Mouse (Mus musculus) forebrain, embryonic 15.5 days (tissue): ENCODE results near the gene Cmtr2. TPM values are rescaled to one million over a fixed set of nuclear protein-coding genes. Genes with fewer than 3 reads are reported as not detected.

Experiments used
- ATAC-seq: fragments of 200-750 bp; cut with Nextera tagmentation; replicated peaks from 2 replicates; pipeline ENCODE4 v1.8.0; 2017; ENCODE audit warnings: mild to moderate bottlenecking, moderate TSS enrichment, moderate library complexity
- H3K27ac ChIP-seq: fragments of 300-500 bp; sonication (generic); replicated peaks from 2 replicates; pipeline ENCODE4 v1.5.1; 2015; ENCODE audit warnings: mild to moderate bottlenecking, inconsistent platforms
- H3K27me3 ChIP-seq: fragments of 300-500 bp; sonication (generic); 2 replicates; pipeline ENCODE4 v1.6.1; 2015; ENCODE audit warnings: inconsistent platforms
- H3K36me3 ChIP-seq: fragments of 300-500 bp; sonication (generic); 2 replicates; pipeline ENCODE4 v1.6.1; 2015; ENCODE audit warnings: mild to moderate bottlenecking, inconsistent platforms
- H3K4me1 ChIP-seq: fragments of 300-500 bp; sonication (generic); 2 replicates; pipeline ENCODE4 v1.6.1; 2015; ENCODE audit warnings: inconsistent platforms
- H3K4me2 ChIP-seq: fragments of 300-500 bp; sonication (generic); replicated peaks from 2 replicates; pipeline ENCODE4 v1.6.1; 2015; ENCODE audit warnings: mild to moderate bottlenecking, inconsistent platforms
- H3K4me3 ChIP-seq: fragments of 300-500 bp; sonication (generic); 2 replicates; pipeline ENCODE4 v1.5.1; 2015; ENCODE audit warnings: mild to moderate bottlenecking, inconsistent platforms
- H3K9ac ChIP-seq: fragments of 300-500 bp; sonication (generic); replicated peaks from 2 replicates; pipeline ENCODE4 v1.6.1; 2015; ENCODE audit warnings: mild to moderate bottlenecking, inconsistent platforms
- H3K9me3 ChIP-seq: fragments of 300-500 bp; sonication (generic); 2 replicates; pipeline ENCODE4 v1.6.1; 2016; ENCODE audit warnings: inconsistent platforms
- whole genome bisulfite sequencing: fragments of 180-500 bp; shearing (Covaris S2); methylation state at CpG from one replicate; pipeline ENCODE4 v1.1.7; 2015; ENCODE audit warnings: mixed read lengths; 5-methylcytosine and 5-hydroxymethylcytosine counted together
- polyA plus RNA-seq: library from polyadenylated mRNA; unstranded; fragments of >200 nt; fragmentation: Nextera tagmentation; extraction: Ambion mirVana; gene quantifications from 2 replicates; pipeline ENCODE4 v1.2.1, GENCODE M21; 2015

Gene Cmtr2
- polyA plus RNA-seq, 1 experiment from 2014 or later: 13.4 TPM

DNA sequence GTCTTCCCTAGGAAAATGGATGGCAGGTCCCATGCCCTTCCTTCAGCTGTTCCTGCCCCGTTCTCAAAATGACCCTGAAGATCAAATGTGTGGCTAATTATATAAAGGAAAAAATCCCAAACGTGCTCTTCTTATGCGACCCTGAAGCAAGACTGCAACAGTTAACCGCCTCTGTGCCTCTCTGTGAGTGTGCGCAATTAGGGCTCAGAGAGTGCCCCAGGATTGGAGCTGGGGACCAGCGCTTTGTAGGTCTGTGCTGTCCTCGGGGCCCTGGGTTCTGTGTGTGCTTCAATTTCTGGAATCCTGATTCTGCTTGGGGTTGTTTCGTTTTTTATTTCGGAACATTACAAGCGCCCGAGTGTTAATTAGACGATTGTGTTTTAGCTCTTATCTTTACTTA lies 51.8 kb downstream of the Cmtr2 start:
- H3K9me3 ChIP-seq: no peaks in the 10 kb centered on the region
- WGBS: 7% methylated on average over 12 of the region's 12 CpGs
- H3K4me2 ChIP-seq: peak overlapping the region; percentile 57
- no peak overlapping the region for H3K9ac ChIP-seq
- H3K4me3 ChIP-seq: peak overlapping the region; percentile 33
- no peak overlapping the region for H3K27ac ChIP-seq
- no peaks in the 10 kb centered on the region for H3K36me3 ChIP-seq
- H3K27me3 ChIP-seq: no peaks in the 10 kb centered on the region
- peaks cover 12% of the 10 kb centered on the region for H3K4me1 ChIP-seq
- no peak for ATAC-seq

DNA sequence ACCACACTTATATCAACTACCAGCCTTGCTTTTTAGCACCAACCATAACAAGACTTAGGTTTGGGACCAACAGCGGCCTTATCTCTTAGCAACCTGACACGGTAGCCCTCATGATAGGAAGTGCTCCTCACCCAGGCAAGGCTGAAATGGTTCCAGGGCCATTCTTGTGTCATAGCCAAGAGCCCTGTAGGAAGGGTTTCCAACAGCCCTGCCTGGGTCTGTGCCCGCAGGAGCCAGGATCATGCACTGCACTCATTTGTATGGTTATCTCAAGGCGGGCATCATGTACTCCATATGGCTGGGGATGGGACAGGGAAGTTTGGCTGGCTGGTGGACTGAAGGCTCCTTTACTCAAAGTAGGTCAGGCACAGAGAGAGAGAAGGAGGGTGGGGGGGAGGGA lies 55.2 kb downstream of the Cmtr2 start:
- H3K4me1 ChIP-seq: peaks cover 21% of the 10 kb centered on the region
- H3K4me2 ChIP-seq: no peak overlapping the region
- H3K9ac ChIP-seq: no peak overlapping the region
- H3K36me3 ChIP-seq: no peaks in the 10 kb centered on the region
- no peak overlapping the region for H3K27ac ChIP-seq
- H3K9me3 ChIP-seq: no peaks in the 10 kb centered on the region
- ATAC-seq: no peak
- no peaks in the 10 kb centered on the region for H3K27me3 ChIP-seq
- 87% methylated on average over 4 of the region's 4 CpGs for WGBS
- H3K4me3 ChIP-seq: no peak overlapping the region

DNA sequence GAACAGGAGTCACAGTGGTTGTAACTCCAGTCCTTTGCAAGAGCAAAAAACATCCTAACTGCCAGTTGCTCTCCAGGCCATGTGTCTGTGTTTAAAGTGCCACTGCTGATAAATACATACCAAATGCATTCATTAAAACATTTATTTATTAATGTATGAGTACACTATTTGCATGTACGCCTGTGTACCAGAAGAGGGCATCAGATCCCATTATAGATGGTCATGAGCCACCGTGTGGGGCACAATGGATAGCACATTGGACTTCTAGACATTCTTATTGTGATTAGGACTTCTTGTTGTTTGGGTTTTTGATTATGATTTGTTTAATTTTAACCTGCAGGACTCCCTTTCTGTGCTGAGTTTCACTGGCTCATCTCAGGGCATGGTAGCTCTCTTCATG lies 57.9 kb downstream of the Cmtr2 start:
- H3K4me1 ChIP-seq: peaks cover 21% of the 10 kb centered on the region
- 56% methylated on average over 2 of the region's 2 CpGs for WGBS
- H3K27me3 ChIP-seq: no peaks in the 10 kb centered on the region
- no peak overlapping the region for H3K4me2 ChIP-seq
- H3K36me3 ChIP-seq: no peaks in the 10 kb centered on the region
- no peak overlapping the region for H3K27ac ChIP-seq
- H3K9ac ChIP-seq: no peak overlapping the region
- H3K9me3 ChIP-seq: no peaks in the 10 kb centered on the region
- H3K4me3 ChIP-seq: no peak overlapping the region
- ATAC-seq: no peak

Other genes with a start within 250 kb of the Cmtr2 start
- not detected in 2 replicates for gene Tat, start 225.2 kb upstream of the Cmtr2 start, polyA plus RNA-seq
- gene Chst4, start 175.9 kb upstream of the Cmtr2 start, polyA plus RNA-seq: not detected in 2 replicates
- 21.7 and 22.6 TPM in 2 replicates for gene Zfp612, start 135.9 kb upstream of the Cmtr2 start, polyA plus RNA-seq
- gene Gm21964, start 114.5 kb upstream of the Cmtr2 start, polyA plus RNA-seq: not detected in 2 replicates
- gene Gm17720, start 112.9 kb upstream of the Cmtr2 start, polyA plus RNA-seq: not detected in 2 replicates
- gene Calb2, start 47.5 kb upstream of the Cmtr2 start, polyA plus RNA-seq: 79.6 and 85.9 TPM in 2 replicates
- gene Hydin, start 51.3 kb downstream of the Cmtr2 start, polyA plus RNA-seq: 0.43 and 0.55 TPM in 2 replicates